Mouse (Mus musculus) gastrocnemius, postnatal 4 days (tissue): ENCODE results near the gene Smtnl1. TPM values are rescaled to one million over a fixed set of nuclear protein-coding genes. Genes with fewer than 3 reads are reported as not detected.
A peak's percentile ranks its signal among the peaks of the same experiment; 100 is the strongest.

ENCODE experiments used
- DNase-seq, 2 experiments: peaks; one replicate each; pipeline ENCODE4 v3.0.0; 2021 to 2022; ENCODE audit warnings: low spot score in 2 of 2, mixed read lengths in 2 of 2
- total RNA-seq, 2 experiments: library from RNA; stranded (reverse); gene quantifications; 2 replicates each; pipeline ENCODE4 v1.2.3; 2021

Gene Smtnl1
- total RNA-seq, 2 experiments from 2014 or later: 57.0 to 70.9 TPM

DNA sequence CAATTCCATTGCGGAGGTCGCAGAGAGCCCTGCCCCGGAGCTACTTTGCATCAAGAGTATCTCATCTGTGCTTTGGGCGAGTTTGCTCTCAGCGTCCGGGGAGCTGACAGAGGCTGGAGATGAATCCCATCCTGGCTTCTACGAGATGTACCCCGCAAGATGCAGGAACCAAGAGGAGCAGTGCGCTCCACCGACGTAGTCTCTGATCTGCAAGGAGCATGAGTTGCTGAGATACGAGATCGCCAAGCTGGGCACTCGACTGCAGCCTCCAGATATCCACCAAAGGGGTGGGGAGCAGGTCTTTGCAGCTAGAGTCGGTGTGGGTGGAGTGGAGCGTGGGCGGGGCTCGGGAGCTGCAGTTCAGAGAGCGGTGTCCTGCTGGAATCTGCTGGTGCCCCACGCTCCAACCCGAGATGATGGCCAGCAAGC lies 23.9 kb downstream of the Smtnl1 start, which contains the start of gene Ube2l6:
Ube2l6 (plus strand) TSS at position 336 of the 429 bp plus-strand sequence.
- DNase-seq: peak; percentile 25 to 77

DNA sequence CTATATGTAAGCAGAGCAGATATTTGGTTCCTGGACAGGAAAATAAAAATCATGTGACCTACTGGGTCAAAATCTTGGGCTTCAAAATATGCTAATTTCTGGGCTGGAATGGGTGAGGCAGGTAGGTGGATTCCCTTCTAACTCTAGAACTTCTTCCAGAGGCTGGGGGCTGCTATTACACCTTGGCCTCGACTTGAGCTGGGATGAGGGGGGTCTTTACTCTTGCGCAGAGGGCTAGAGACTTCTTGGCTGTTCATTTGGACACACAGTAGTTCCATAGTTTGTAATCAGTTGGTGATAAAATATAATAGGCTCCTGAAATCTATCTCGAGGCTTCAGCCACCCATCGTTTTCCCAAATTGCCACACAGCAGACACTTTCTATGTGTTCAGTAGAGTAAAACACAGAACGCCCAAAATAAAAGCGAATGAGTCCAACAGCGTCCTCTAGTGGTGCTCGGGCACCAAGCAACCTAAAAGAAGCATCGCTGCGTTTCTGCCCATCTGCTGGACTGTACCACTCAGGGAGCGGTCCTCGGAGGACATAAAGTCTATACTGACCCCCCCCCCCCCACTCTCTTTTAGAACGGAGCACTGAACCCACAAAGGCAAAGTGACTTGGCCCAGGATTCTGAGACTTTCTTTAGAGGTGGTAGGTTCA lies 24.5 kb downstream of the Smtnl1 start:
- DNase-seq: peak; percentile 60 to 81

DNA sequence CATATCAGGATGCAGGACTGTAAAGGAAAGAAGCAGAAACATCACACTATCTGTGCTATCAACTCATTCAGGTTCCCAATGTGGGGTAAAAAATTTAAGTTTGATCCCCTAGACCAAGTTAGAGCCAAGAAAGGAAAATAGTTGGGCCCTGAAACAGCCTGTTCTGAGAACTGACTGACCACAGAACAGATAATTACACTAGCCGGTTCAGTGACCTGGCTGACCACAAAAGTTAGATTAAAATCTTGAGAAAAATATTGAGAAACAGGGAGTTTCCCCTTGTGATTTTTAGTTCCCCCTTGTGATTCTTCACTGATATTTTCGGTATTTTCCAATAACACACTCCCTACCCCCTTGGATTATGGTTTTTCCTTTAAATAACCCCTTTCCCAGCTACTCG lies 28.6 kb downstream of the Smtnl1 start:
- DNase-seq: no peak

DNA sequence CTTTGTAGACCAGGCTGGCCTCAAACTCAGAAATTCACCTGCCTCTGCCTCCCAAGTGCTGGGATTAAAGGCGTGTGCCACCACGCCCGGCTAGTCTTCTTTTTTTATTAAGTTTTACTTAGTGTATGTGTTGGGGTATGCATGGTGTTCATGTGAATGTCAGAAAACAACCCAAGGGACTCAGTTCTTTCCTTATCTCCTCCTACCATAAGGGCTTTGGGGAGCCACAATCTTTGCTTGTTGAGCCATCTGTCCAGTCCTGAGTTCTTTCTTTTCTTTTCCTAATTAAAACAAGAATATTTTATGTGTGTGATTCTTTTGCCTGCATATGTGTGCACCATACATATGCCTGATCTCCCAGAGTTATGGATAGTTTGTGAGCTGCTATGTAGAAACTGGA lies 29.3 kb downstream of the Smtnl1 start:
- no peak for DNase-seq

DNA sequence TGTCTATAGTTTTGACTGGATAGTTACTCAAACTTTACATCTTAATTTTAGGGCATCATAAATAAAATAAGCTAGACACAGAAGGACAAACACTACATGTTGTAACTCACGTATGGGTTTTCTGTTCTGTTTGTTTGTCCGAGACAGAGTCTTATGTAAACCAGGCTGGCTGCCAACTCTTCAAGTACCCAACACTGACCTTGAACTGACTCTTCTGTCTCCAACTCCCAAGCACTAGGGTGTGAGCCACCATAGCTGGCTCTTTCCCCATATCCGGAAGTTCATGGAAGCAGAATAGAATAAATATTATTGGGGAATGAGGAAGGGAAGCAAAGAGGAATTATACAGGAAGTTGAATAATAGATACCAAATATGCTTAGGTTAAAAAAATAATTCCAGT lies 29.9 kb downstream of the Smtnl1 start:
- DNase-seq: no peak

DNA sequence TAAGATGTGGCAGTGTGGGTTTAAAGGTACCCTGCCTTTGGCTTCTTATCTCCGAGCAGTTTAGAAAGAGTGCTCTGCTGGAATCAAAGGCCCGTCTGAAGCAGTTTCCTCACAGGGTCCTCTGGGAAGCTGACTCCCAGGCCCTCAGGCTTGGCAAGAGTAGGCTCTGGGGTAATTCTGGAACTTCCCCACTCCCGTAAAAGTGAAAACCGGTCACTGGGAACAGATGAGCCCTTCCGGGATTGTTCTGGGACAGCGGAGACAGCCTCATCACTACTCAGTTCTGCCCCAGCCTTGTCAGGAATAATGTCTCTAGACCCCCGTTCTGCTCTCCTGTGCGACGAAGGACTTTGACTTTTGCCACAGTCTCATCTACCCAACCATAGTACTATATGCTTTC lies 32.0 kb downstream of the Smtnl1 start:
- no peak for DNase-seq

DNA sequence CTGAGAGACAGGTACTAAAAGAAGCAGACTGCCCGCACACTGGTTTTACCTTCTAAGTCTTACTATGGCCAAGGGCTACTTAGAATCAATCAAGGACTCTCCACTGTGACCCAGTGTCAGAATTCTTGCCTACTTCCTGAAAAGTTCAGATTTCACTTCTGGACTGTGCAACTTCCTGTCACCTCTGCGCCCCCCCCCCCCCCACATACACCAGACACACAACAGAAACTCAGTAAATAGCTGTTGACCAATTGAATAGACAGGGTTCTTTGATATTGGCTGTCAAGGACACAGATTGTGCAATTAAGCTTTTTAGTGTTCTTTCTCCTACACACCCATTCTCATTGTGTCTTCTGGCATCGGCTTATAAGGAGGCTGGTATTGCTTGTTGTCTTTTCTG lies 34.1 kb downstream of the Smtnl1 start:
- no peak for DNase-seq

DNA sequence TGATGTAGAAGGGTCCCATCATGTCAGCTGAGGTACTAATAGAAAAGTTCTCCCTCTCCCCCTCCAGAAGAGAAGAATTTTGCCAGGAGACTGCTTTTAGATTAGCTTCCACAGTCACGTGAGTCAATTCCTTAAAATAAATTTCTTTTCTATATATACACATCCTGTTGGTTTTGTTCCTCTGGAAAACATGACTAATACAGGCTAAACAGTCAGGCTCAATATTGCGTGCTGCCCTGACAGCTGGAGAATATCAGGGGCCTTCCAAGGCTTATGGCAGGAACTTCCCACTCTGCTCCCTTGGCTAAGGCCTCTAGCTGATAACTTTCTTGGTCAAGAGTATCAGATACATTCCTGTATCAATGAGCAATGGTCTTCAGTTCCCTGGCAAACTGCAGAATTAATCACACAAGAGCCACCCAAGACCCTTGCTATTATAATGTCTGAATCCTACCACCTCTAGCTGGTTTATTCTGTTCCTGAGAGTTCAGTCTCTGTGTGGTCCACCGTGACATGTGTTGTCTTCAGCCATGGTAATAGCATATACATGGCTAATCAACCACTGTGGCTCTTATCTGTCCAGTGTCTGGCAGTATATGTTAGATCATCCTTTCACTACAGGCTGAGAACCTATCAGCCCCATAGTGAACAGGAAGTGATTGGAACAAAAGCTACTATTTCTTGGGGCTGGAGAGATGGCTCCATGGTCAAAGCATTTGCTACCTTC lies 38.4 kb downstream of the Smtnl1 start:
- DNase-seq: no peak

DNA sequence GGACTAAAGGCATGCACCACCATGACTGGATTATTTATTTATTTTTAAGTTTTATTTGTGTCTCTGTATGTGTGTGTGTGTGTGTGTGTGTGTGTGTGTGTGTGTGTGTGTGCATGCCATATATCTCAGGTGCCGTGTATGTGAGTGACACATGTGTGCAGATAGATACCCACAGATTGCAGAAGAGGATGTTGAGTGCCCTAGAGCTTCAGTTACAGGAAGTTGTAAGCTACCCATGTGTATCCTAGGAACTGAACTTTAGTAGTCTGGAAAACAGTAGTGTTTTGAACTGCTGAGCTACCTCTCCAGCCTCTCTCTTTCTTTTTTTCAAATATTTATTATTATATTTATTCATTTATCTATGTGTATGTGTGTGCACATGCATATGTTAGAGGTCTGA lies 39.1 kb downstream of the Smtnl1 start:
- no peak for DNase-seq

DNA sequence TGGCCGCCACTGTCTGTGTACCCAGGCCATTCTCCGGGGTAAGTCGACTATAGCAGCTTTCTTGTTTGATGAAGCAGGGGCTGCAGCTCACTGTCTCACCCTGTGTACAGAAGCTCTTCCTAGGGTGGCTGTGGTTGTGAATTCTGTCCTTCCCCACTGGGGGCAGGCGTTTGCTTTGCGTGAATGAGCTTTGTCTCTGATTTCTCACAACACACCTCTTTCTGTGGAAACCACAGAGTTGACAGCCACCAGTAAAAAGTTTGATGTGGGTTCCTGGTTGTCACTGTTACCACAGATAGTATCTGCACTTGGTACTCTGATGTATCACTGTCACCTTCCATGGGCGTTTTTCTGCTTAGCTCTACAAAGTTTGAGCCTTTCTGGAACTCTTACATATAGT lies 43.2 kb downstream of the Smtnl1 start:
- DNase-seq: no peak

DNA sequence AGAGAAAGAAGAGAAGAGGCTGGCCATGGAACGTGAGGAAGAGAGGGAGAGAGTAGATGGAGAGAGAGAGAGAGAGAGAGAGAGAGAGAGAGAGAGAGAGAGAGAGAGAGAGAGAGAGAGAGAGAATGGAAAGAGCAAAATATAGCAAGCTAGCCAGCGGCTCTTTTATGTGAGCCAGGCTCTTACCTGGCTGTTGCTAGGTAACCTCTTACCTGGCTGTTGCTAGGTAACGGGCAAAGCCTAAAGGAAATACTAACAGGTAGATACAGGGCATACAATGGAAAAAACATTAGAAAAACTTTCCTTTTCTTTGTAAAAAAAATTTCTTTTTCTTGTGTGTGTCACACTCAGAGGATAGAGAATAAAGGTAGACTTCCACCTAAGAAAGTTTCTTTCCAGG lies 44.7 kb downstream of the Smtnl1 start:
- no peak for DNase-seq

DNA sequence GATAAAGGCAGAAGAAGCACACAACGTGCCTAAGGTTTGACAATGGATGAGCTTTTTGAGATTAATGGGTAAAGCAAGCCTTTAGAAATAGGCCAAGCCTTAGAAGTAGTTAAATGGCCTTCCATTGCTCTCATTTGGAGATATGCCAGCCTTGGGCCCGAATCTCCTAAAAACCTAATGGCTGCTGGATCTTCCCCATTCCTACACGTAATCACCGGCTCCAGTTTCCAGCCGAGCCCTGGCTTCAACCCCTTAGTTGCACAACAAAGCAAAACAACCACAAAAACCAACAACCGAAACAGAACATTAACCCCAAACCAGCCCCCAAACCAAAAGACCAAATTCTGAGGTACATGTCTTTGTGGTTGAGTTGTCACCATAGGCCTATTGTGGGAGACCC lies 46.8 kb downstream of the Smtnl1 start:
- DNase-seq: peak in 1 of 2 experiments; percentile 41

DNA sequence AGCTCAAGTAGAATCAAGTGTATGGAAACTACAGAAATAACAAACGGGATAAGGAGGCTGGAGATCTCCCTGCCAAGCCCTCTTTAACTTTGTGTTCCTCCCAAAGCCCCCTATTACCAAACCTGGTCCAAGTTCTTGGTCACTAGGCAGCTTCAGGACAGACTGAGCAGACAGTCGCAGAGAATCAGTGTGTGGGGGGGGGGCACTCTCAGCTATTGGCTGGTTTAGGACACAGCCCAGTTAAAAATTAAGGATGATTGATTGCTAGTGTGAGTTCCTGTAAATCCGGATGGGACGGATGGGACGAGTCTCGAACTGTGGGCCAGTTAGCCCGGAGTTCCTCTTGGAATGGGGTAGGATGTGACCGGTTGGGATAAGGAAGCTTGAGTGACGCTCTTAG lies 47.2 kb downstream of the Smtnl1 start, which contains the start of gene Serping1:
Serping1 (minus strand) TSS at position 204 of the 400 bp plus-strand sequence.
- DNase-seq: no peak

DNA sequence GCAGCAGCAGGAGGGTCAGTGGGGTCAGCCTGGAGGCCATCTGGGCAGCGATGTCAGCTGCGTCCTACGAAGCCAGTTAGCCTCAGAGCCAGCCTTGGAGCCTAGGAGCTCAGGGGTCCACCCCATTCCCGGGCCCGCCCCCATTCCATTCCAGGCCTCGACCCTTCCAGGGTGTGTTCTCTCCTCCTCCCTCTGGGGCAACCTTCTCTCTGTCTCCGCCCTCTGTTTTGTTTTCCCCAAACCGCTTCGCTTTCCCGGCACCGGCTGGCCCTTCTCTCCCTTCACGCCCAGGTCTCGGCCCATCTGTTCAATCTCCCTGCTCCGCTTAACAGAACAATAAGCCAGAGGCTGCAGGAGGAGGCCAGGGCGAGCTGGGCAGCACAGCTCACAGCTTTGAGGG lies 47.7 kb downstream of the Smtnl1 start:
- peak; percentile 64 to 81 for DNase-seq

DNA sequence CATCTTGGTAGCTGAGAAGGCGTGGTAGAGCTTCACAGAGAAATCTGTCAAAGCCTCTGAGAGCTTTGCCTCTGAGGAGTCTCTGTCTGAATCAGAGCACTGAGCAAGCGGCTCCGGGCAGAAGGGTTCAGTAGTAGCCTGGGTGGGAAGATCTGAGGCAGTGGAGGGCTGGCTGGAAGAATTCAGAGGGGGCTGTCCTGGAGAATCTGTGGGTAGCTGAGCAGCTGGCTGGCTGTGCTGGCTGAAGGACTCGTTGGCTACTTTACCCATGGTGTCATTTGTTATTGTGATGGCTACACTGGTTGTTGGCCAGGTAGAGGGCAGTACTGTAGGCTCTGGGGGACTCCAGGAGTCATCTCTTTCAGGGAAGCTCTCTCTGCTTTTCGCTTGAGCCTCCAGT lies 49.3 kb downstream of the Smtnl1 start:
- DNase-seq: no peak

DNA sequence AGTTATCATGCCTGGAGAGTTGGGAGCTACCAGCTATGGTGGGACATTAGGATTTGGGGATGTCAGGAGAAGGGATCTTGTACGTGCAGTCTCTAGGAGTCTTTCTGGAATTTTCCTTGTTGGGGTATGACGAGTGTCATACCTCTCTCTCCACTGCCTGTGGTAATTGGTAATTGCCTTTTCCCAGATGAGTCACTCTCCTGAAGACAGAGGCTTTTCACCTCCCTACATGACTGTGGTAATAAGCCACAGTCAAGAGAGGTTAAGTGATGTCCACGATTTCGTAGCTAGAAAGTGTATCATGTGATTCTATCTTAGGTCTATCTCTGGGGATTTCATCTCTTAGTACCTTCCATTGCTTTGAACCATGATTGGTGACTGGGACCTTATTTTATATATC lies 50.0 kb downstream of the Smtnl1 start:
- no peak for DNase-seq

DNA sequence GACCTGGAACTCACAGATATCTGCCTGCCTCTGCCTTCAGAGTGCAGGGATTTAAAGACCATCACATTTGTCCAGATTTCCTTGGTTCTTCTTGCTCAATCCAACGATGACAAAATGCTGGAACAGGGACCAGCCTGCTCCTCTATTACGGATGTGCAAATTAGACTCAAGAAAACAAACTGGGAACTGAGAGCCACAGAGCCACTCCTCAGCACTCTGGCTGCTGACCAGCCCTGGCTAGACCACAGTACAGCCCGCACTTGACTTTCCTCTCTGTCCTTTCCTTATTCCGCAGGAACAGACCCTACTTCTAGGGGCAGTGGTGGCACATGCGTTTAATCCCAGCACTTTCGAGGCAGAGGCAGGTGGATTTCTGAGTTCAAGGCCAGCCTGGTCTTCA lies 52.0 kb downstream of the Smtnl1 start:
- DNase-seq: no peak

DNA sequence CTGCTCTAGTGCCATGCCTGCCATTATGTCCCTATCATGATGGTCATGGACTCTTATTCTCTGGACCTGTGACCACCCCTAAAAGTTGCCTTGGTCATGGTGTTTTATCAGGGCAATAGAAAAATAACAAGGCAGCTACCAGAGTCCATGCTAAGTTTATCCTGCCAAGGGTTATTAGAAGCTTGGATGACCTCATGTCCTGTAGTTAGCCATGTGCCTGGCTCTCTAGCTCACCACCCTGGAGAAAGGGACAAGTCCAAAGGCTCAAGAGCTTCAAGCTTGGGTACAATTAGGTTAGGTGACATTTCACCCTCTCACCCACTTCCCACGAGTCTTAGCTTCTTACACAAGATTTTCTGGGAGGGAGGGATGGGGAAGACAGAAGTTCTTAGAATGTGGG lies 59.6 kb downstream of the Smtnl1 start:
- no peak for DNase-seq

DNA sequence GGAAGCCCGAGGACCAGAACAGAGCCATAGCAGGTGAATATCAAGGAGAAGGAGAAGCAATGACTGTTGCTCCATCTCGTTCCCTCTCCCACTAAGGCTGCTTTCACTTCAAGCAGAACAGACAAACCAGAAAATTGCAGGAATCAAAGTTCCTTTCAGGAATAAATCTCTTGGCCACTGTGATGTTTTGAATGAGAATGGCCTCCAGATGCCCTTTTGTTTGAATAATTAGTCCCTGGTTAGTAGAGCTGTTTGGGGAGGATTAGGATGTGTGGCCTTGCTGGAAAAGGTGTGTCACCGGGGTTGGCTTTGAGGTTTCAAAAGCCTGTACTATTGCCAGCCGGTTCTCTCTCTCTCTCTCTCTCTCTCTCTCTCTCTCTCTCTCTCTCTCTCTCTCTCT lies 60.2 kb downstream of the Smtnl1 start:
- no peak for DNase-seq

DNA sequence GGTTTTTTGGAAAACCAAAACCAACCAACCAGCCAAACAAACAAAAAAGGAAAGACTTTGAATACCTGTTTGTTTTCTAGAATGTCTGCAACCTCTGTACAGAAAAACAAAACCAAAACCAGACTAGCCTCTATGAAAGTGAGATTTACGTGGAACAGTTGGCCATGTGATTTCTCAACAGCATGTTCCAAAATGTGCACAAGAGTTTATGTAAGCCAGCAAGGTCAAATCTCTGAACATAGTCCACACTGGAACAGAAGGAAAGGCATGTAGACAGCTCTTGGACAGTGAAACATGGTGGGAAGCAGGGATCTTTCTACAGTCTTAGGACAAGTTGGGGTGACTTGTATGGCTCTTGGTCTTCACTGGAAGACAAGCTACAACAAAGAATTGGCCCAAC lies 60.6 kb downstream of the Smtnl1 start:
- no peak for DNase-seq

DNA sequence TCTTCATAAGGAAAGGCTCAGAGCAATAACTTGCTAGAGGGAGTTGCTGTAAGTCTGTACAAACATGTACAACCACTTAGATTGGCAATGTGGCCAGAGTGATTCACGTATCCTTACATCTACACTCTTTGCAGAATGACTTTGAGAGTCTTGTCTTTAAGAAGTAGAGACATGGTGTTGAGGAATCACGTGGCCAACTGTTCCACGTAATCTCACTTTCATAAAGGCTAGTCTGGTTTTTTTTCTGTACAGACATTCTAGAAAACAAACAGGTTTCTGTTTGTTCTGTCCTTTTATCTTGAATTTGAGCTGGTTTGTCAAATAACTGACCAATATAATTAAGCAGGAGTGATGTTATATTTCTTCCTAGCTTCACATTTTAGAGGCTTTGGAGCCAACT lies 61.1 kb downstream of the Smtnl1 start:
- DNase-seq: no peak
